Mouse (Mus musculus): ENCODE measurements at regions not wholly inside any gene's neighbourhood (a gene's known extent, or its start where the extent isn't known, plus 50 kb on each side); places are given as distances from the start of the nearest gene placed in this dataset.
"Not testable (repeated sequence)": the region's sequence is repeated elsewhere in the genome, so short reads cannot be mapped to it uniquely, and the experiment has no call there.

GRCm38 (mm10) chr3:117169740-117170139 lies 190.9 kb downstream of the Plppr4 start:
- Histone ChIP-seq H3K36me3 (ENCODE audit: control insufficient read depth, insufficient read depth, low read length) (no peaks in the 10 kb centered on the region), H3K4me3 (ENCODE audit: low read depth, low read length) (no peak overlapping the region), H3K9me3 (ENCODE audit: control insufficient read depth, low read length) (no peaks in the 10 kb centered on the region), H3K9ac (replicated peaks; ENCODE audit: low read depth, low read length) (no peak overlapping the region), H3K4me1 (ENCODE audit: control insufficient read depth, insufficient read depth, low read length) (no peaks in the 10 kb centered on the region), H3K27me3 (ENCODE audit: control insufficient read depth, insufficient read depth, low read length) (no peaks in the 10 kb centered on the region), H3K4me2 (ENCODE audit: low read depth, low read length) (no peak overlapping the region), H3K27ac (ENCODE audit: low read depth, low read length) (no peak overlapping the region)
- WGBS: 95% methylated on average over 2 of the region's 2 CpGs
- ATAC-seq (ENCODE audit: low read depth): no peak

GRCm38 (mm10) chr3:117163046-117163445 lies 194.3 kb upstream of the Palmd start:
- ATAC-seq (ENCODE audit: low read depth): no peak
- no peak overlapping the region for H3K4me2 ChIP-seq (ENCODE audit: low read depth, low read length)
- no peak overlapping the region for H3K4me3 ChIP-seq (ENCODE audit: low read depth, low read length)
- WGBS: 50% methylated on average over 1 of the region's 1 CpGs
- H3K9me3 ChIP-seq (ENCODE audit: control insufficient read depth, low read length): no peaks in the 10 kb centered on the region
- H3K36me3 ChIP-seq (ENCODE audit: control insufficient read depth, insufficient read depth, low read length): no peaks in the 10 kb centered on the region
- no peaks in the 10 kb centered on the region for H3K27me3 ChIP-seq (ENCODE audit: control insufficient read depth, insufficient read depth, low read length)
- H3K9ac ChIP-seq (replicated peaks; ENCODE audit: low read depth, low read length): no peak overlapping the region
- no peak overlapping the region for H3K27ac ChIP-seq (ENCODE audit: low read depth, low read length)
- no peaks in the 10 kb centered on the region for H3K4me1 ChIP-seq (ENCODE audit: control insufficient read depth, insufficient read depth, low read length)

GRCm38 (mm10) chr3:117160689-117161088 lies 191.9 kb upstream of the Palmd start:
- H3K9me3 ChIP-seq (ENCODE audit: control insufficient read depth, low read length); H3K4me3 ChIP-seq (ENCODE audit: low read depth, low read length); ATAC-seq (ENCODE audit: low read depth); H3K27ac ChIP-seq (ENCODE audit: low read depth, low read length); H3K36me3 ChIP-seq (ENCODE audit: control insufficient read depth, insufficient read depth, low read length); H3K27me3 ChIP-seq (ENCODE audit: control insufficient read depth, insufficient read depth, low read length); H3K9ac ChIP-seq (replicated peaks; ENCODE audit: low read depth, low read length); H3K4me1 ChIP-seq (ENCODE audit: control insufficient read depth, insufficient read depth, low read length); H3K4me2 ChIP-seq (ENCODE audit: low read depth, low read length): not testable (repeated sequence)
- 95% methylated on average over 3 of the region's 3 CpGs for WGBS

- 90% methylated on average over 6 of the region's 6 CpGs for WGBS
- Histone ChIP-seq H3K27me3 (ENCODE audit: control insufficient read depth, insufficient read depth, low read length) (no peaks in the 10 kb centered on the region), H3K36me3 (ENCODE audit: control insufficient read depth, insufficient read depth, low read length) (no peaks in the 10 kb centered on the region), H3K4me1 (ENCODE audit: control insufficient read depth, insufficient read depth, low read length) (no peaks in the 10 kb centered on the region), H3K9me3 (ENCODE audit: control insufficient read depth, low read length) (no peaks in the 10 kb centered on the region), H3K9ac (replicated peaks; ENCODE audit: low read depth, low read length) (no peak overlapping the region), H3K4me2 (ENCODE audit: low read depth, low read length) (no peak overlapping the region), H3K4me3 (ENCODE audit: low read depth, low read length) (no peak overlapping the region), H3K27ac (ENCODE audit: low read depth, low read length) (no peak overlapping the region)
- no peak for ATAC-seq (ENCODE audit: low read depth)
Observed at GRCm38 (mm10) chr3:117155274-117155673, 186.5 kb upstream of the Palmd start.

- Histone ChIP-seq H3K9me3 (ENCODE audit: control insufficient read depth, low read length) (no peaks in the 10 kb centered on the region), H3K9ac (replicated peaks; ENCODE audit: low read depth, low read length) (no peak overlapping the region), H3K4me3 (ENCODE audit: low read depth, low read length) (no peak overlapping the region), H3K27me3 (ENCODE audit: control insufficient read depth, insufficient read depth, low read length) (no peaks in the 10 kb centered on the region), H3K36me3 (ENCODE audit: control insufficient read depth, insufficient read depth, low read length) (no peaks in the 10 kb centered on the region), H3K4me1 (ENCODE audit: control insufficient read depth, insufficient read depth, low read length) (no peaks in the 10 kb centered on the region), H3K4me2 (ENCODE audit: low read depth, low read length) (no peak overlapping the region), H3K27ac (ENCODE audit: low read depth, low read length) (no peak overlapping the region)
- WGBS: 66% methylated on average over 2 of the region's 2 CpGs
- peak; percentile 63 for ATAC-seq (ENCODE audit: low read depth)
Observed at GRCm38 (mm10) chr3:117153011-117153473, 184.3 kb upstream of the Palmd start.

- Histone ChIP-seq H3K27me3 (ENCODE audit: control insufficient read depth, insufficient read depth, low read length) (no peaks in the 10 kb centered on the region), H3K4me2 (ENCODE audit: low read depth, low read length) (no peak overlapping the region), H3K4me1 (ENCODE audit: control insufficient read depth, insufficient read depth, low read length) (no peaks in the 10 kb centered on the region), H3K4me3 (ENCODE audit: low read depth, low read length) (no peak overlapping the region), H3K9ac (replicated peaks; ENCODE audit: low read depth, low read length) (no peak overlapping the region), H3K9me3 (ENCODE audit: control insufficient read depth, low read length) (no peaks in the 10 kb centered on the region), H3K36me3 (ENCODE audit: control insufficient read depth, insufficient read depth, low read length) (no peaks in the 10 kb centered on the region), H3K27ac (ENCODE audit: low read depth, low read length) (no peak overlapping the region)
- WGBS: 88% methylated on average over 8 of the region's 8 CpGs
- ATAC-seq (ENCODE audit: low read depth): no peak
Observed at GRCm38 (mm10) chr3:117152414-117152813, 183.6 kb upstream of the Palmd start.

- Histone ChIP-seq H3K27ac (ENCODE audit: low read depth, low read length) (no peak overlapping the region), H3K4me3 (ENCODE audit: low read depth, low read length) (no peak overlapping the region), H3K4me2 (ENCODE audit: low read depth, low read length) (no peak overlapping the region), H3K4me1 (ENCODE audit: control insufficient read depth, insufficient read depth, low read length) (no peaks in the 10 kb centered on the region), H3K9me3 (ENCODE audit: control insufficient read depth, low read length) (no peaks in the 10 kb centered on the region), H3K27me3 (ENCODE audit: control insufficient read depth, insufficient read depth, low read length) (no peaks in the 10 kb centered on the region), H3K36me3 (ENCODE audit: control insufficient read depth, insufficient read depth, low read length) (no peaks in the 10 kb centered on the region), H3K9ac (replicated peaks; ENCODE audit: low read depth, low read length) (no peak overlapping the region)
- 100% methylated on average over 2 of the region's 2 CpGs for WGBS
- no peak for ATAC-seq (ENCODE audit: low read depth)
Observed at GRCm38 (mm10) chr3:117147414-117147813, 178.6 kb upstream of the Palmd start.

GRCm38 (mm10) chr3:117139835-117140234 lies 171.0 kb upstream of the Palmd start:
- no peak overlapping the region for H3K4me3 ChIP-seq (ENCODE audit: low read depth, low read length)
- no peaks in the 10 kb centered on the region for H3K9me3 ChIP-seq (ENCODE audit: control insufficient read depth, low read length)
- 88% methylated on average over 2 of the region's 2 CpGs for WGBS
- no peaks in the 10 kb centered on the region for H3K36me3 ChIP-seq (ENCODE audit: control insufficient read depth, insufficient read depth, low read length)
- no peak overlapping the region for H3K27ac ChIP-seq (ENCODE audit: low read depth, low read length)
- H3K4me1 ChIP-seq (ENCODE audit: control insufficient read depth, insufficient read depth, low read length): no peaks in the 10 kb centered on the region
- no peak for ATAC-seq (ENCODE audit: low read depth)
- no peak overlapping the region for H3K4me2 ChIP-seq (ENCODE audit: low read depth, low read length)
- no peak overlapping the region for H3K9ac ChIP-seq (replicated peaks; ENCODE audit: low read depth, low read length)
- H3K27me3 ChIP-seq (ENCODE audit: control insufficient read depth, insufficient read depth, low read length): no peaks in the 10 kb centered on the region

GRCm38 (mm10) chr3:117138720-117139119 lies 169.9 kb upstream of the Palmd start:
- Histone ChIP-seq H3K4me3 (ENCODE audit: low read depth, low read length) (no peak overlapping the region), H3K9me3 (ENCODE audit: control insufficient read depth, low read length) (no peaks in the 10 kb centered on the region), H3K4me1 (ENCODE audit: control insufficient read depth, insufficient read depth, low read length) (no peaks in the 10 kb centered on the region), H3K9ac (replicated peaks; ENCODE audit: low read depth, low read length) (no peak overlapping the region), H3K4me2 (ENCODE audit: low read depth, low read length) (no peak overlapping the region), H3K27ac (ENCODE audit: low read depth, low read length) (no peak overlapping the region), H3K27me3 (ENCODE audit: control insufficient read depth, insufficient read depth, low read length) (no peaks in the 10 kb centered on the region), H3K36me3 (ENCODE audit: control insufficient read depth, insufficient read depth, low read length) (no peaks in the 10 kb centered on the region)
- ATAC-seq (ENCODE audit: low read depth): no peak
- 65% methylated on average over 7 of the region's 7 CpGs for WGBS

GRCm38 (mm10) chr3:117132897-117133296 lies 164.1 kb upstream of the Palmd start:
- H3K4me1 ChIP-seq (ENCODE audit: control insufficient read depth, insufficient read depth, low read length): no peaks in the 10 kb centered on the region
- H3K9ac ChIP-seq (replicated peaks; ENCODE audit: low read depth, low read length): no peak overlapping the region
- no peaks in the 10 kb centered on the region for H3K9me3 ChIP-seq (ENCODE audit: control insufficient read depth, low read length)
- WGBS: 88% methylated on average over 4 of the region's 4 CpGs
- H3K36me3 ChIP-seq (ENCODE audit: control insufficient read depth, insufficient read depth, low read length): no peaks in the 10 kb centered on the region
- no peaks in the 10 kb centered on the region for H3K27me3 ChIP-seq (ENCODE audit: control insufficient read depth, insufficient read depth, low read length)
- no peak overlapping the region for H3K27ac ChIP-seq (ENCODE audit: low read depth, low read length)
- H3K4me2 ChIP-seq (ENCODE audit: low read depth, low read length): no peak overlapping the region
- no peak for ATAC-seq (ENCODE audit: low read depth)
- no peak overlapping the region for H3K4me3 ChIP-seq (ENCODE audit: low read depth, low read length)

Measured in neural tube, embryonic 14.5 days (tissue).